Mouse (Mus musculus): ENCODE data around the gene Plekhg5. TPM values are rescaled to one million over a fixed set of nuclear protein-coding genes. Genes with fewer than 3 reads are reported as not detected.

The Plekhg5 gene
- polyA plus RNA-seq, 1 experiment = 12.7 TPM

Other genes starting within 250 kb of the Plekhg5 start
- gene Camta1, start 210.6 kb upstream of the Plekhg5 start, polyA plus RNA-seq (2012; rRNA removed) = 3.6 and 4.1 TPM in 2 replicates
- gene Dnajc11, start 138.8 kb upstream of the Plekhg5 start, polyA plus RNA-seq (2012; rRNA removed) = 60.8 and 69.6 TPM in 2 replicates
- 21.0 and 24.7 TPM in 2 replicates for gene Thap3, start 83.5 kb upstream of the Plekhg5 start, polyA plus RNA-seq (2012; rRNA removed)
- gene Phf13, start 76.2 kb upstream of the Plekhg5 start, polyA plus RNA-seq (2012; rRNA removed) = 4.4 and 4.8 TPM in 2 replicates
- gene Klhl21, start 63.7 kb upstream of the Plekhg5 start, polyA plus RNA-seq (2012; rRNA removed) = 9.1 and 10.4 TPM in 2 replicates
- gene Zbtb48, start 44.8 kb upstream of the Plekhg5 start, polyA plus RNA-seq (2012; rRNA removed) = 12.0 and 15.4 TPM in 2 replicates
- gene Tas1r1, start 33.9 kb upstream of the Plekhg5 start, polyA plus RNA-seq (2012; rRNA removed) = 0.04 and 0.07 TPM in 2 replicates
- 16.0 and 17.2 TPM in 2 replicates for gene Nol9, start 33.2 kb upstream of the Plekhg5 start, polyA plus RNA-seq (2012; rRNA removed)
- 3.6 and 4.0 TPM in 2 replicates for gene Tnfrsf25, start 43.4 kb downstream of the Plekhg5 start, polyA plus RNA-seq (2012; rRNA removed)
- 157 and 237 TPM in 2 replicates for gene Espn, start 79.9 kb downstream of the Plekhg5 start, polyA plus RNA-seq (2012; rRNA removed)
- 7.5 and 17.1 TPM in 2 replicates for gene Hes2, start 86.4 kb downstream of the Plekhg5 start, polyA plus RNA-seq (2012; rRNA removed)
- gene Acot7, start 105.6 kb downstream of the Plekhg5 start, polyA plus RNA-seq (2012; rRNA removed) = 50.9 and 56.5 TPM in 2 replicates
- 6.5 and 8.1 TPM in 2 replicates for gene Gpr153, start 201.7 kb downstream of the Plekhg5 start, polyA plus RNA-seq (2012; rRNA removed)
- not detected in 2 replicates for gene Hes3, start 219.2 kb downstream of the Plekhg5 start, polyA plus RNA-seq (2012; rRNA removed)
- gene Icmt, start 224.7 kb downstream of the Plekhg5 start, polyA plus RNA-seq (2012; rRNA removed) = 22.1 and 30.5 TPM in 2 replicates
- 3.5 and 4.0 TPM in 2 replicates for gene Rnf207, start 246.5 kb downstream of the Plekhg5 start, polyA plus RNA-seq (2012; rRNA removed)